ENCODE assay signal across 8 mouse cellular contexts in the genomic region with DNA sequence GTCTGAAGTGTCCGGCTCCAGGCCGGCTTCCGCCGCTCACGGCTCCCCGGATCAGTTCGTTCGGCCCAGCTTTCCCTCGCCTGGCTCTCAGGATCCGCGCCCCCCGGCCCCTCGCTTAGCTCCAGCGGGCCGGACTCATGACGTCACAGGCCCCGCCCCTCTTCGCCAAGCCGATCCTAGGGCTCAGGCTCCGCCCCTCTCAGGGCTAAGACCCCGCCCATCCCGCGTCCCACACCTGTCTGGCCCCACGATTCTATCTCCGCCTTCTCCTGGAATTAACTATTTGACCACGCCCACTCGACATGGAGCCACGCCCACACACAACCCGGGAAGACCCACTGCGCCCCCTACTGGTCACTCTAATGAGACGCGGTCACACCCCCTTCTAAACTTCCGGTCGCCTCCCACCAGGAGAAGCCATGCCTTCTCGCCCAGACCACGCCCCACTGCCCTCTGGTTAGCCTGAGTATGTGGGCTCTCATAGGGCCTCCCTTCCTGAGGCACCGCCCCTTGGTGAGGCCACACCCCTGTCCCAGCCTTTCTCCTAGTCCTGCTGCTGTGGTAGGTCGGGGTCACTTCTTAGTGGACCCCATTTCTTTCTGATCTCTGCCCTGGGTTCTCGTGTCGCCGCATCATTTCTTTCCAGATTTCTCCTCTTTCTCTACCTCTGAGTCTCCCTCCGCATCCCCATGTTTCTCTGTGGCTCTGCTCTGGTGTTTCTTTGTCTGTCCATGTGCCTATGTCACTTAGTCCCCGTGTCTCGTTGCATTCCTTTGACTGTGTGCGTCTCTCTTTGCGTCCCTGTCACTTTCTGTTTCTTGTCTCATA. TPM values are rescaled to one million over a fixed set of nuclear protein-coding genes. Genes with fewer than 3 reads are reported as not detected.
A peak's percentile ranks its signal among the peaks of the same experiment; 100 is the strongest.
DNase-seq lines count a peak whose midpoint lies in the region; ATAC-seq lines count a peak whose summit lies in the region.

No protein-coding gene starts in this region.

- peak; percentile 99 to 100 for DNase-seq in adrenal gland, adult (ENCODE audit: inconsistent age in 2 of 2, low spot score in 1 of 2)
- DNase-seq in embryo, embryonic 10.5 days (ENCODE audit: low spot score), result peak; percentile 99
- DNase-seq in gastrocnemius, postnatal 14 days, result peak; percentile 97
- peak; percentile 95 to 99 for DNase-seq in left cerebral cortex, postnatal 10 days (ENCODE audit: extremely low spot score in 1 of 2, low spot score in 2 of 2)
- peak; percentile 89 for DNase-seq in right cerebral cortex, postnatal 25 days
- peak; percentile 97 to 98 for DNase-seq in urinary bladder, postnatal 4 days (ENCODE audit: low spot score in 2 of 2)

- intact Hi-C loops in gastrocnemius, postnatal 14 days (cut with DNase I; ENCODE audit: low total_unique reads), result loop anchor here (5.0 kb wide), 1 partner anchor 38 kb away; no protein-coding TSS in a partner anchor
- intact Hi-C loops in left cerebral cortex, postnatal 10 days (cut with DNase I), result loop anchor here (2.0 kb wide), 1 partner anchor 41 kb away; no protein-coding TSS in a partner anchor

- peak; percentile 64 for ATAC-seq in inflammation-experienced regulatory T-cells, adult 6 months
- ATAC-seq in megakaryocyte-erythroid progenitor cell, adult 5-6 weeks (replicated peaks; ENCODE audit: low FRiP score, low TSS enrichment, poor library complexity, severe bottlenecking), result peak; percentile 95

RNA-seq across cellular contexts. Expression of a gene that starts 0.7 kb away (rescaled TPM):
- total RNA-seq in gastrocnemius, postnatal 14 days (2021), result 10 to 100 TPM in 1 of 2 experiments, 1 to 10 TPM in 1; 9.8 to 12.9 TPM
- 1 to 10 TPM in 1 of 3 experiments, under 1 TPM in 1, not detected in 1; 0.13 to 1.0 TPM for polyA plus RNA-seq in inflammation-experienced regulatory T-cells, adult 6 months (2017; shearing (Covaris generic))
- 10 to 100 TPM; 18.9 to 22.0 TPM for total RNA-seq in left cerebral cortex, postnatal 10 days (2021)
- 2.2 and 6.0 TPM in 2 replicates for total RNA-seq in megakaryocyte-erythroid progenitor cell, adult 5-6 weeks (2014; fragmentation: Nextera tagmentation)
- total RNA-seq in megakaryocyte-erythroid progenitor cell, adult 5-6 weeks (2017), result 3.9 and 12.3 TPM in 2 replicates

RNA-seq across cellular contexts. Expression of a gene that starts 21.2 kb away (rescaled TPM):
- 10 to 100 TPM; 48.5 to 51.9 TPM for total RNA-seq in gastrocnemius, postnatal 14 days (2021)
- 1 to 10 TPM; 1.1 to 2.3 (median 1.2) TPM for polyA plus RNA-seq in inflammation-experienced regulatory T-cells, adult 6 months (2017; shearing (Covaris generic))
- total RNA-seq in left cerebral cortex, postnatal 10 days (2021), result 10 to 100 TPM; 10.3 to 10.9 TPM
- 5.3 TPM in 1 of 2 replicates, not detected in the other for total RNA-seq in megakaryocyte-erythroid progenitor cell, adult 5-6 weeks (2014; fragmentation: Nextera tagmentation)
- 0.08 TPM in 1 of 2 replicates, not detected in the other for total RNA-seq in megakaryocyte-erythroid progenitor cell, adult 5-6 weeks (2017)

RNA-seq across cellular contexts. Expression of a gene that starts 34.4 kb away (rescaled TPM):
- total RNA-seq in gastrocnemius, postnatal 14 days (2021), result 10 to 100 TPM; 52.9 to 55.7 TPM
- 10 to 100 TPM in 1 of 3 experiments, 1 to 10 TPM in 2; 7.3 to 10.5 (median 8.0) TPM for polyA plus RNA-seq in inflammation-experienced regulatory T-cells, adult 6 months (2017; shearing (Covaris generic))
- total RNA-seq in left cerebral cortex, postnatal 10 days (2021), result 100 to 1,000 TPM; 114 to 118 TPM
- total RNA-seq in megakaryocyte-erythroid progenitor cell, adult 5-6 weeks (2014; fragmentation: Nextera tagmentation), result 111 and 140 TPM in 2 replicates
- total RNA-seq in megakaryocyte-erythroid progenitor cell, adult 5-6 weeks (2017), result 44.6 and 64.9 TPM in 2 replicates

RNA-seq across cellular contexts. Expression of a gene that starts 47.0 kb away (rescaled TPM):
- total RNA-seq in gastrocnemius, postnatal 14 days (2021), result not detected
- polyA plus RNA-seq in inflammation-experienced regulatory T-cells, adult 6 months (2017; shearing (Covaris generic)), result under 1 TPM in 1 of 3 experiments, not detected in 2; 0.68 TPM
- total RNA-seq in left cerebral cortex, postnatal 10 days (2021), result not detected
- not detected in 2 replicates for total RNA-seq in megakaryocyte-erythroid progenitor cell, adult 5-6 weeks (2014; fragmentation: Nextera tagmentation)
- not detected in 2 replicates for total RNA-seq in megakaryocyte-erythroid progenitor cell, adult 5-6 weeks (2017)

RNA-seq across cellular contexts. Expression of a gene that starts 50.6 kb away (rescaled TPM):
- total RNA-seq in gastrocnemius, postnatal 14 days (2021), result 10 to 100 TPM; 56.6 to 84.2 TPM
- 10 to 100 TPM in 2 of 3 experiments, 1 to 10 TPM in 1; 8.7 to 11.9 (median 10.6) TPM for polyA plus RNA-seq in inflammation-experienced regulatory T-cells, adult 6 months (2017; shearing (Covaris generic))
- total RNA-seq in left cerebral cortex, postnatal 10 days (2021), result 1,000 to 10,000 TPM; 1,326 to 1,376 TPM
- 113 and 140 TPM in 2 replicates for total RNA-seq in megakaryocyte-erythroid progenitor cell, adult 5-6 weeks (2014; fragmentation: Nextera tagmentation)
- total RNA-seq in megakaryocyte-erythroid progenitor cell, adult 5-6 weeks (2017), result 556 and 867 TPM in 2 replicates

Comparison
In these comparisons a context has a peak if more than half of its experiments do, and no peak if none do; other contexts are left out.
1. Peak in every context shown above with its lines: DNase-seq and ATAC-seq.